Mouse (Mus musculus) adipocyte (in vitro differentiated cells): ENCODE data around the gene Selenbp1.
"Not testable (repeated sequence)": the region's sequence is repeated elsewhere in the genome, so short reads cannot be mapped to it uniquely, and the experiment has no call there.

ENCODE experiments used
- DNase-seq: peaks from one replicate; pipeline ENCODE4 v3.0.0-alpha.2; 2016; ENCODE audit warnings: low spot score

Gene Selenbp1

GRCm38 (mm10) chr3:94932809-94933564 is at the start of gene Selenbp1:
Selenbp1 (plus strand) TSS chr3:94933056.
- peak; percentile 86 for DNase-seq

GRCm38 (mm10) chr3:94886316-94887224 is 46.3 kb upstream of the Selenbp1 start, which contains the start of gene Psmb4:
Psmb4 (minus strand) TSS chr3:94886961.
- peak; percentile 96 for DNase-seq

- DNase-seq = peak; percentile 50
Measured at GRCm38 (mm10) chr3:94888595-94888994, 44.3 kb upstream of the Selenbp1 start.

- DNase-seq = no peak
Measured at GRCm38 (mm10) chr3:94894076-94894475, 38.8 kb upstream of the Selenbp1 start.

- DNase-seq = peak; percentile 80
Measured at GRCm38 (mm10) chr3:94902747-94903146, 30.1 kb upstream of the Selenbp1 start.

GRCm38 (mm10) chr3:94904759-94905158 is 28.1 kb upstream of the Selenbp1 start:
- not testable (repeated sequence) for DNase-seq

GRCm38 (mm10) chr3:94906482-94906881 is 26.4 kb upstream of the Selenbp1 start:
- no peak for DNase-seq

- DNase-seq = no peak
Measured at GRCm38 (mm10) chr3:94911050-94911693, 21.7 kb upstream of the Selenbp1 start.

- DNase-seq = peak; percentile 52
Measured at GRCm38 (mm10) chr3:94913801-94914200, 19.1 kb upstream of the Selenbp1 start.

GRCm38 (mm10) chr3:94915903-94916741 is 16.7 kb upstream of the Selenbp1 start:
- no peak for DNase-seq

- no peak for DNase-seq
Measured at GRCm38 (mm10) chr3:94917816-94918361, 15.0 kb upstream of the Selenbp1 start.

GRCm38 (mm10) chr3:94918845-94919244 is 14.0 kb upstream of the Selenbp1 start:
- DNase-seq = peak; percentile 36

GRCm38 (mm10) chr3:94921104-94921503 is 11.8 kb upstream of the Selenbp1 start:
- no peak for DNase-seq

GRCm38 (mm10) chr3:94922333-94922732 is 10.5 kb upstream of the Selenbp1 start:
- peak; percentile 60 for DNase-seq

GRCm38 (mm10) chr3:94924688-94925087 is 8.2 kb upstream of the Selenbp1 start:
- no peak for DNase-seq

GRCm38 (mm10) chr3:94926301-94926736 is 6.5 kb upstream of the Selenbp1 start:
- DNase-seq = not testable (repeated sequence)

- not testable (repeated sequence) for DNase-seq
Measured at GRCm38 (mm10) chr3:94928979-94929378, 3.9 kb upstream of the Selenbp1 start.

- DNase-seq = peak; percentile 86
Measured at GRCm38 (mm10) chr3:94930386-94931266, 2.2 kb upstream of the Selenbp1 start.

- DNase-seq = not testable (repeated sequence)
Measured at GRCm38 (mm10) chr3:94931427-94932082, 1.3 kb upstream of the Selenbp1 start.
